Mouse (Mus musculus): Measurements from ENCODE around the gene Ndufs8. TPM values are rescaled to one million over a fixed set of nuclear protein-coding genes. Genes with fewer than 3 reads are reported as not detected.

The Ndufs8 gene
- total RNA-seq, 2 experiments from 2014 or later = 129 to 133 TPM

- DNase-seq (ENCODE audit: extremely low spot score in 1 of 2, low spot score in 2 of 2) = no peak
- intact Hi-C loops (cut with DNase I) = no loop called here
- H3K4me3 ChIP-seq = no peak overlapping the region
- TF ChIP-seq CTCF (IDR thresholded peaks at IDR 0.05) = no peak
- no peak overlapping the region for H3K27ac ChIP-seq
Measured at GRCm38 (mm10) chr19:3948546-3948945, 36.0 kb upstream of the Ndufs8 start.

- no peak overlapping the region for H3K27ac ChIP-seq
- H3K4me3 ChIP-seq = no peak overlapping the region
- intact Hi-C loops (cut with DNase I) = loop anchor here (2.0 kb wide), 2 partner anchors 33 to 65 kb away; partner anchors contain the start of gene Ndufv1
- TF ChIP-seq CTCF (IDR thresholded peaks at IDR 0.05) = no peak
- DNase-seq (ENCODE audit: extremely low spot score in 1 of 2, low spot score in 2 of 2) = no peak
Measured at GRCm38 (mm10) chr19:3947813-3948212, 35.2 kb upstream of the Ndufs8 start.

- intact Hi-C loops (cut with DNase I) = loop anchor here (2.0 kb wide), 2 partner anchors 34 to 66 kb away; partner anchors contain the start of gene Ndufv1
- peak; percentile 99 for TF ChIP-seq CTCF (IDR thresholded peaks at IDR 0.05)
- Histone ChIP-seq H3K27ac (no peak overlapping the region), H3K4me3 (no peak overlapping the region)
- DNase-seq (ENCODE audit: extremely low spot score in 1 of 2, low spot score in 2 of 2) = peak; percentile 63 to 72
Measured at GRCm38 (mm10) chr19:3946715-3947114, 34.1 kb upstream of the Ndufs8 start.

DNA sequence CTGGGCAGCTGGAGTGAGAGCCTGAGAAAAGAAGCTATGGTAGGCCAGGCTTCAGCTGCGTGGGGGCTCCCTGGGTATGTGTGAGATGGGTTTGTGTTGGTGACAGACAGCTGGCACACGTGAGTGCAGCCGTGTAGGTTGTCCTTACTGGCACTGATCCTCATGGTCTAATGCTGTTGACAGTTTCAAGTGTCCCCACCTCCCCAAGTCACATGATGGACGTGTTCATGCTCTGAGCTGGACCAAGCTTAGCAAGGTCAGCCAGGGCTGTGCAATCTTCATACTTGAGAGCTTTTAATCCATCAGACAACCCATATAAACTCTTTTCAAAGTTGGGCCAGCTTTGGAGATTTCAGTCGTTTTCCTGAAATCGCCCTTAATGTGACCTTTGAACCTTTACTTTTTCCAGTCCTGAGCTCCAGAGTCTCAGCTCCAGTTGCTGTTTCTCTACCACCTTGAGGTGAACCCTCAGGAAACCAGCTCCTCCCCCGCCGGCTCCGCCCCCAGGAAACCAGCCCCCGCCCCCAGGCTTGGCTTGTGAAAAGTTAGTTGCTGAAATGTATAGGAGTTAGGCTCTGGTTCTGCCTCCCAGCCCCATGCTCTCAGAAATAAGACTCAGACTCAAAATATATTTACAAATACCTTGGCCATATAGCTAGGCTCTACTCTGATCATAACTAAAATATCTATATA, 33.4 kb upstream of the Ndufs8 start:
- H3K27ac ChIP-seq = no peak overlapping the region
- no peak for TF ChIP-seq CTCF (IDR thresholded peaks at IDR 0.05)
- DNase-seq (ENCODE audit: extremely low spot score in 1 of 2, low spot score in 2 of 2) = no peak
- intact Hi-C loops (cut with DNase I) = loop anchor here (2.0 kb wide), 2 partner anchors 35 to 67 kb away; partner anchors contain the start of gene Ndufv1
- H3K4me3 ChIP-seq = no peak overlapping the region

DNA sequence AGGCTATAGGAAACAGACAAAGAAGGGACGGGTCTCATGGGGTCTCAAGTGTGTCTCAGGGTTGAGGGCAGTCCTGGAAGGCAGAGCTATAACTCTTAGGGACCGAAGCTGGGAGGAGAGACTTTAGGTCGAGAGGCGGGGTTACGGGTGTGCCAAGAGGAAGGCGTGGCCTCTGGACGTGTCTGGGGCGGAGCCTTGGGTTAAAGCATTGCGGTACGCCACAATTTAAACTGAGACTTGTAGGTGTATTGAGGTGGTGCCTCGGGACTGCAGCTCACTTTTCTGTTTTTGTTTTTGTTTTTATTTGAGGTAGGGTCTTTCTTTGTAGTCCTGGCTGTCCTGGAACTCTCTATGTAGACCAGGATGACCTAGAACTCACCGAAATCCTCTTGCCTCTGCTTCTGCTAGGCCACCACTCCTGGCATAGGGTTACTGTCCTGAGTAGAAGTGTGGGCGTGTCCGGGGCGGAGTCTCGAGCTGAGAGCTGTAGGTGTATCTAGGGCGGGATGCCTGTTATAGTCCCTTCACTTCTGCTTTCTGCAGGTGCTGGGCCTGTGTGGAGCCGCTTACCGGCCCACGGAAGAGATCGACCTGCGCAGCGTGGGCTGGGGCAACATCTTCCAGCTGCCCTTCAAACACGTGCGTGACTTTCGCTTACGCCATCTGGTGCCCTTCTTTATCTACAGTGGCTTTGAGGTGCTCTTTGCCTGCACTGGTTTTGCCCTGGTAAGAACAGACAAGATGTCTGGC, 30.6 kb upstream of the Ndufs8 start:
- no peak for TF ChIP-seq CTCF (IDR thresholded peaks at IDR 0.05)
- H3K4me3 ChIP-seq = no peak overlapping the region
- H3K27ac ChIP-seq = no peak overlapping the region
- DNase-seq (ENCODE audit: extremely low spot score in 1 of 2, low spot score in 2 of 2) = no peak
- intact Hi-C loops (cut with DNase I) = no loop called here

DNA sequence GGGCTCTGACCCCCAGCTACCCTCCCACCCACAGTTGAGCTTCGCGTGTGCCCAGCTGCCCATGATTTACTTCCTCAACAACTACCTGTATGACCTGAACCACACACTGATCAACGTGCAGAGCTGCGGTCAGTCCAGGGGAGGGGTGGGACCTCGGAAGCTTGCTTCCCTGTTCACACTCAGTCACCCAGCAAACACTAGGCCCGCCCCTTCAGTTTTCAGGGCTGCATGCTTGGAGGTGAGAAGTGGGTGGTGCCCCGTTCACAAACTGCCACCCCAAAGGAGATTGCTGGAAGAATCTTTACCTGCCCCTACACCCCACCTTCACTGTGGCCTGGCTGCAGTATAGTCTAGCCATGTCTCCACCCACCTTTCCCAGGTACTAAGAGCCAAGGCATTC, 29.7 kb upstream of the Ndufs8 start:
- no peak for DNase-seq (ENCODE audit: extremely low spot score in 1 of 2, low spot score in 2 of 2)
- intact Hi-C loops (cut with DNase I) = no loop called here

DNA sequence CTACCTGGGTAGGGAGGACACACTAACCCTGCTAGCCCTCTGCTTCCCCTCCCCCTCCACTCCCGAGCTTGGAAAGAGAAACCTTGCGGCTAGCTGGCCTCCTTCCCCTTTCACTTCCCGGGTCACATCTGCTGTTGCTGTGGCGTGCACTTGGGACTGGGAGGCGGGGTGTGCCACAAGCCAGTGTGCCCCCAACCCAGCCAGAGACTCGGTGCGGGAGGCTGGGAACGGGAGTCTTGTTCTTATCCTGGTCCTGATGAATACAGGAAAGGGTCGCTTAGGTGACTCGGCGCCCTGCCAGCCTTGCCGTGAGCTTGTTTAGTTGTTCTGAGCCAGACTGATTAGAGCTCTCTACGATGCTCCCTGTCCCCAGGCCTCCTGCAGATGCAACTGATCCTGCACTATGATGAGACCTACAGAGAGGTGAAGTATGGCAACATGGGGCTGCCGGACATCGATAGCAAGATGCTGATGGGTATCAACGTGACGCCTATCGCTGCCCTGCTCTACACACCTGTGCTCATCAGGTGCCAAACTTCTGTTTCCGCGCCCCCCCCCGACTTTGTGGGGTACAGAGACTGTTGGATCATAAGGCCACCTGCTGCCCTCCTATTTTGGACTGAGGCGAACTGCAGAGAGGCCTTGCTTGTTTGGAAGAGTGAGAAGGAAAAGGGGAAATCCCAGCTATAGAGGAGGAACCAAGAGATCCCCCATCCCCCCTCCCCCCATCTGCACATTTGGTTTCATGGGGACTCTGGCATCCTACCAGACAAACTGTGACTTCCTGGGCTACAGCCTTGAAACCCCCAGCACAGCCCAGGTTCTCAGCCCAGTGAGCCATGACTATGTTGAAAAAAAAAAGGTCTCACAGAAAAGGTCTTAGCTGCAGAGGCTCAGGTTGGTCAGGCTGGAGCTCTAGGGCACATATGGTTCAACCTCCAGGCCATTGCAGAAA, 23.6 kb upstream of the Ndufs8 start:
- DNase-seq (ENCODE audit: extremely low spot score in 1 of 2, low spot score in 2 of 2) = no peak
- H3K4me3 ChIP-seq = peak overlapping the region; percentile 48
- intact Hi-C loops (cut with DNase I) = no loop called here
- H3K27ac ChIP-seq = peak overlapping the region; percentile 13; the same call in 1 of the 2 replicates
- TF ChIP-seq CTCF (IDR thresholded peaks at IDR 0.05) = no peak

More for the DNA sequence above, 29.7 kb upstream of the Ndufs8 start:
- H3K27ac ChIP-seq = no peak overlapping the region
- no peak overlapping the region for H3K4me3 ChIP-seq
- no peak for TF ChIP-seq CTCF (IDR thresholded peaks at IDR 0.05)

GRCm38 (mm10) chr19:3935032-3935895, 22.7 kb upstream of the Ndufs8 start, which contains the start of gene Unc93b1:
Gene Unc93b1, plus strand, starts transcription at chr19:3935186.
- intact Hi-C loops (cut with DNase I) = no loop called here
- DNase-seq (ENCODE audit: extremely low spot score in 1 of 2, low spot score in 2 of 2) = no peak
- no peak for TF ChIP-seq CTCF (IDR thresholded peaks at IDR 0.05)
- Histone ChIP-seq H3K4me3 (peak within 1 kb of the TSS; percentile 48), H3K27ac (peak within 1 kb of the TSS; percentile 13; the same call in 1 of the 2 replicates)

DNA sequence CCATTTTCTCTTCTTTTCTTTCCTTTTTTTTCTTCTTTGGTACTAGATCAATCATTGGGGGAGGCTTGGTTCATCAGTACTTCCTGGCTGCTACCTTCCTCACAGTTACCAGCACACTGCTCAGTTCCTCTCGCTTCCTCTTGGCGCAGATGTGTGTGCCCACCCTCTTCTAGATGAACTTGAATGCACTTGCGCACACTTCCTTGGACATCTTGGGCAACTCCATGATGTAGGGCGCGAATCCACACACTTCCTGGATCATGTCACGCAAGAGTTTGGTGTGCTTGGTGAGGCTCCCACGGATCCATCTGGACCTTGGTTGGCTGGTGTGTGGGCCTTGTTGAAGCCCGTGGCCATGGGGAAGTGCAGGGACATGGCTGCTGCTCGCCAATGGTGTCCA, 19.1 kb upstream of the Ndufs8 start:
- TF ChIP-seq CTCF (IDR thresholded peaks at IDR 0.05) = no peak
- no peak overlapping the region for H3K4me3 ChIP-seq

GRCm38 (mm10) chr19:3930262-3931057, 17.9 kb upstream of the Ndufs8 start:
- H3K4me3 ChIP-seq = no peak overlapping the region
- intact Hi-C loops (cut with DNase I) = no loop called here
- DNase-seq (ENCODE audit: extremely low spot score in 1 of 2, low spot score in 2 of 2) = no peak
- TF ChIP-seq CTCF (IDR thresholded peaks at IDR 0.05) = no peak
- peak overlapping the region; percentile 66 for H3K27ac ChIP-seq

More for the DNA sequence above, 19.1 kb upstream of the Ndufs8 start:
- no peak for DNase-seq (ENCODE audit: extremely low spot score in 1 of 2, low spot score in 2 of 2)
- H3K27ac ChIP-seq = no peak overlapping the region
- intact Hi-C loops (cut with DNase I) = no loop called here

Data from left cerebral cortex, adult 2 months (tissue).